8 mouse cellular contexts compared by ENCODE assay signal in genomic region chr19:29708003-29708402, GRCm38 (mm10). TPM values are rescaled to one million over a fixed set of nuclear protein-coding genes. Genes with fewer than 3 reads are reported as not detected.
A peak's percentile ranks its signal among the peaks of the same experiment; 100 is the strongest.
DNase-seq lines count a peak whose midpoint lies in the region; TF ChIP-seq lines count a peak whose summit lies in the region.

No protein-coding gene starts in this region.

- no peaks in the 10 kb centered on the region for H3K4me1 ChIP-seq in olfactory bulb, adult 2 months (ENCODE audit: control insufficient read depth, insufficient read depth, low read length)
- peaks cover 14% of the 10 kb centered on the region for H3K4me1 ChIP-seq in forebrain, embryonic 10.5 days

- TF ChIP-seq CTCF in left cerebral cortex, adult 2 months (IDR thresholded peaks at IDR 0.05) = no peak
- no peak for TF ChIP-seq CTCF in olfactory bulb, adult 2 months (IDR thresholded peaks at IDR 0.05; ENCODE audit: insufficient read depth, low read depth, low read length)

- H3K27me3 ChIP-seq in forebrain, embryonic 10.5 days (ENCODE audit: poor library complexity, severe bottlenecking) = no peaks in the 10 kb centered on the region

- intact Hi-C loops in left cerebral cortex, adult 2 months (cut with DNase I) = no loop called here
- intact Hi-C loops in left cerebral cortex, postnatal 10 days (cut with DNase I) = no loop called here

- H3K9me3 ChIP-seq in forebrain, embryonic 10.5 days = no peaks in the 10 kb centered on the region

- H3K27ac ChIP-seq in left cerebral cortex, adult 2 months = no peak overlapping the region
- H3K27ac ChIP-seq in olfactory bulb, adult 2 months (ENCODE audit: insufficient read depth, low read depth, low read length) = no peak overlapping the region
- H3K27ac ChIP-seq in forebrain, embryonic 10.5 days = no peak overlapping the region

- H3K36me3 ChIP-seq in forebrain, embryonic 10.5 days (replicated peaks) = no peaks in the 10 kb centered on the region

- DNase-seq in left cerebral cortex, adult 2 months (ENCODE audit: extremely low spot score in 1 of 2, low spot score in 2 of 2) = no peak
- DNase-seq in left cerebral cortex, postnatal 10 days (ENCODE audit: extremely low spot score in 1 of 2, low spot score in 2 of 2) = no peak
- DNase-seq in c-Kit-positive CD71-positive TER-119-negative erythroid progenitor cells, embryonic 14.5 days (ENCODE audit: low read depth) = peak; percentile 16
- DNase-seq in liver = peak; percentile 22
- no peak for DNase-seq in frontal cortex, postnatal 10 days (ENCODE audit: low spot score in 2 of 2)
- DNase-seq in embryo, embryonic 10 days (ENCODE audit: low spot score) = no peak
- DNase-seq in forebrain, embryonic 10.5 days (ENCODE audit: extremely low spot score, low spot score) = no peak

- peak overlapping the region; percentile 20; the same call in 1 of the 2 replicates for H3K4me3 ChIP-seq in left cerebral cortex, adult 2 months
- H3K4me3 ChIP-seq in olfactory bulb, adult 2 months (ENCODE audit: insufficient read depth, low read depth, low read length) = peak overlapping the region; percentile 28
- H3K4me3 ChIP-seq in forebrain, embryonic 10.5 days = no peak overlapping the region

- no peak for TF ChIP-seq POLR2A in olfactory bulb, adult 2 months (IDR thresholded peaks at IDR 0.05; ENCODE audit: insufficient read depth, low read depth, low read length)

- 60% methylated on average over 14 of the region's 14 CpGs for WGBS in olfactory bulb, adult 2 months
- 69% methylated on average over 14 of the region's 14 CpGs for WGBS in forebrain, embryonic 10.5 days

RNA-seq across cellular contexts. Expression of gene Mlana, which starts 10.4 kb away (rescaled TPM):
- total RNA-seq in left cerebral cortex, adult 2 months (2021) = under 1 TPM; 0.50 to 0.84 TPM
- total RNA-seq in left cerebral cortex, postnatal 10 days (2021) = under 1 TPM in 1 of 2 experiments, not detected in 1; 0.64 TPM
- polyA plus RNA-seq in olfactory bulb, adult 2 months (2012; ENCODE audit: insufficient read depth, insufficient read length, low replicate concordance, missing spikeins) = not detected in 2 replicates
- polyA plus RNA-seq in forebrain, embryonic 10.5 days (2016; fragmentation: Nextera tagmentation; extraction: Ambion mirVana) = 0.21 and 0.22 TPM in 2 replicates

RNA-seq across cellular contexts. Expression of gene Ermp1, which starts 59.8 kb away (rescaled TPM):
- total RNA-seq in left cerebral cortex, adult 2 months (2021) = 10 to 100 TPM; 33.7 to 34.1 TPM
- 10 to 100 TPM; 36.5 to 38.9 TPM for total RNA-seq in left cerebral cortex, postnatal 10 days (2021)
- polyA plus RNA-seq in olfactory bulb, adult 2 months (2012; ENCODE audit: insufficient read depth, insufficient read length, low replicate concordance, missing spikeins) = not detected in 2 replicates
- polyA plus RNA-seq in forebrain, embryonic 10.5 days (2016; fragmentation: Nextera tagmentation; extraction: Ambion mirVana) = 17.1 and 17.6 TPM in 2 replicates

Comparison
In these comparisons a context has a peak if more than half of its experiments do, and no peak if none do; other contexts are left out.
1. DNase-seq: peak in c-Kit-positive CD71-positive TER-119-negative erythroid progenitor cells, embryonic 14.5 days (single experiment) and liver (single experiment); none in left cerebral cortex, adult 2 months (0 of 2), left cerebral cortex, postnatal 10 days (0 of 2), frontal cortex, postnatal 10 days (0 of 2), embryo, embryonic 10 days (single experiment) and forebrain, embryonic 10.5 days (single experiment).